Mouse (Mus musculus): ENCODE measurements around the gene Cdc45.

Gene Cdc45

DNA sequence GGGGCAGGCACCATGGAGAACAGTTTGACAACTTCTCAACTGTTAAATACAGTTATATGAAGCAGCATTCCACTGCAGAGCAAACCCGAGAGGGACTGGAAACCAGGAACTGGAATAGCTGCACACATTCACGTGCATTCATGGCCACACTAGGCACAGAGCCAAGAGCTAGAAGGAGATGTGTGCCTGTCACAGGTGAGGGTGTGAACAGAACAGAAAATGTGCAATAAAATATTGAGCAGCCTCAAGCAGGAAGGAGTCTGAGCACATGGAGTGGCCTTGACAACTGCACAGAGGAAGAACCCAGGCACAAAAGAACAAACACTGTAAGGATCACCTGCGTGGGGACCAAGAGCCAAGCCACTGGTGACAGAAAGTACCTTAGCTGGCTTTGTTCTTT lies 81.1 kb downstream of the Cdc45 start:
- no peak for DNase-seq (ENCODE audit: low read depth, low spot score)
